Mouse (Mus musculus) frontal cortex, postnatal 36 days (tissue): Measurements from ENCODE around the gene Spa17.

Experiments used
- DNase-seq, 2 experiments: peaks; one replicate each; pipeline ENCODE4 v3.0.0; 2022; ENCODE audit warnings: low spot score in 2 of 2

Spa17 gene

GRCm38 (mm10) chr9:37563805-37564204 lies 49.7 kb downstream of the Spa17 start:
- no peak for DNase-seq

- no peak for DNase-seq
These were observed 52.9 kb downstream of the Spa17 start for GRCm38 (mm10) chr9:37560617-37561016.

DNA sequence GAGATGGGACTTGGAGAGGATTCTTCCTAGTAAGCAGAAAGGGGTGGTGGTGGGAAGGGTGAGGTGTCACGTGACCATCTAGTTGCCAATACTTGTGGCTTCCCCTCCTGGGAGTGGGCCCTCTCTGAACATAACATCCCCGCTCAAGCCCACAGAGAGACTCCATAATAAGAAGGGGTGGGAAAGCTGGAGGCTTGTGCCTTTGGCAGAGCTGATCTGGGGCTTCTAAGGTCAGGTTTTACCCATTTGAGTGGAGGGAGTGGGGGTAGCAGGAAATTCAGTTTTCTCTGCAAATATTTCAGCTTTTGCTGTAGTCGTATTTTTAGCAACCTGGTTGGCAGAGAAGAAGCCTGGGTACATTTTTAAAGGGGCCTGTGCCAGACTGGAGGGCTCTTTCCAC lies 57.2 kb downstream of the Spa17 start:
- peak in 1 of 2 experiments; percentile 62 for DNase-seq

- peak in 1 of 2 experiments; percentile 72 for DNase-seq
These were observed 58.4 kb downstream of the Spa17 start, which contains the start of gene Siae for GRCm38 (mm10) chr9:37554838-37555748. Siae (plus strand) TSS chr9:37555698.

DNA sequence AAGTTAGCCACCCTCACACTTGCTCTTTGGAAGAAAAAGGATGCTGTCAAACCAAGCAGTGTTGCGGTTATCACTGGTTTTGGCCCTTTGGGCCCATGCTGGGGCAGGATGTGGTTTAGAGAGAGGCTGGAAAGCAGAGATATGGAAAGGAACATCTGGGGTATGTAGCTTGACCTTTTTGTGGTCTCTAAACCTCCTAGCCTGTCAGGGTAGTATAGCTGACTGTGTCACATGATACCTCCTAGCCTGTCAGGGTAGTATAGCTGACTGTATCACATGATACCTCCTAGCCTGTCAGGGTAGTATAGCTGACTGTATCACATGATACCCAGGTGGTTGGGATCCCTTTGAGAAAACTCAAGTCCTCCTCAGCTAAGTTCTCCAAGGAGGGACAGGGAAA lies 59.2 kb downstream of the Spa17 start:
- DNase-seq: no peak
